Mouse (Mus musculus) T-cell, adult 2 months (primary cell): Measurements from ENCODE around the gene Tcaim.
A peak's percentile ranks its signal among the peaks of the same experiment; 100 is the strongest.
"Not testable (repeated sequence)": the region's sequence is repeated elsewhere in the genome, so short reads cannot be mapped to it uniquely, and the experiment has no call there.

Source experiments
- DNase-seq: peaks from one replicate; pipeline ENCODE4 v3.0.0; 2022; ENCODE audit warnings: low spot score

Gene Tcaim

DNA sequence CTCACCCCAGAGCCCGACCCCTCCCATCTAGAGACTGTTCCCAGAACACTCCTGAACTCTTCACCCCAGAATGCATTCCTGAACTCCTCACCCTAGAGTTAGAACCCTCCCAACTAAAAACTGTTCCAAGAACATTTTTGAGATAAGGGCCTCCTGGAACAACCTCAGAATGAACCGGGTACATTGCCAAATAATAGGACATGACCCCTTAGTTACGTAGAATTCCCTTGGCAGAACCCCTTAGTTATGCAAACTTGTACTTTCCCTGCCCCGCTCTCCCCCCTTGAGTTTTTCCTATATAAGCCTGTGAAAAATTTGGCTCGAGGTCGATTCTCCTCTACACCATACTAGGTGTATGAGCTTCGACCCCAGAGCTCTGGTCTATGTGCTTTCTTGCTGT, 49.8 kb downstream of the Tcaim start:
- DNase-seq: not testable (repeated sequence)

GRCm38 (mm10) chr9:122855617-122856016, 50.3 kb downstream of the Tcaim start:
- DNase-seq: no peak

DNA sequence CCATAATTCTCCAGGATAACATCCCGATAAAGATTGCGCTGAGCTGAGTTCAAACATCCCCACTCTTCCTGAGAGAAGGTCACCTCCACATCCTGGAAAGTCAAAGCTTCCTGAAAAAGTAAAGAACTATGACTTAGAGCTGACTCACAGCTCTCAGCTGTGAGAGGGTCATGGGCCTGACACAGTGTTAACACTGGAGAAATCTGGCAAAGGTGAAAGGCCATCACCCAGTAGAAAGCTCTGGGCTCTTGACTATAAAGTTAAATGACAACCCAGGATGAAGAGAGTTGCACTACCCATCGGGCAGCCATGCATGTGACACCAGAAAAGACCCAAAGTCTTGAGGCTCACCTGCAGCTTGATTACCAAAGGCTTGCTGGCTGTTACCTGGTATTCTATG, 51.4 kb downstream of the Tcaim start:
- no peak for DNase-seq

- no peak for DNase-seq
Observed at GRCm38 (mm10) chr9:122860752-122861151, 55.4 kb downstream of the Tcaim start.

DNA sequence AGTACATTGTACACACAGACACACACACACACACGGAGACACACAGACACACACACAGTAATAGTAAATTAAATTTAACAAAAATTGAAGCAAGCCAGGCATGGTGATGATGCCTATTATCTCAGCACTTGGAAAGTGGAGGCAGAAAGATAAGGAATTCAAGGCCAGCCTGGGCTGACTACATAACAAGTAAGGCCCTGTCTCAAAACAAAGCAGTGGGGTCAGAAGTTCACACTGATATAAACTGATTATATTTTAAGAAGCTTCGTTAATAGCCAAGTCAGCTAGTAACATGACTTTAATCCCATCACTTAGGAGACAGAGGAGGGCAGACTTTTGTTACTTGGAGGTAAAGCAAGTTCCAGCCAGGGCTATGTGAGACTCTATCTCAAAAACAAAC, 58.4 kb downstream of the Tcaim start:
- DNase-seq: no peak

DNA sequence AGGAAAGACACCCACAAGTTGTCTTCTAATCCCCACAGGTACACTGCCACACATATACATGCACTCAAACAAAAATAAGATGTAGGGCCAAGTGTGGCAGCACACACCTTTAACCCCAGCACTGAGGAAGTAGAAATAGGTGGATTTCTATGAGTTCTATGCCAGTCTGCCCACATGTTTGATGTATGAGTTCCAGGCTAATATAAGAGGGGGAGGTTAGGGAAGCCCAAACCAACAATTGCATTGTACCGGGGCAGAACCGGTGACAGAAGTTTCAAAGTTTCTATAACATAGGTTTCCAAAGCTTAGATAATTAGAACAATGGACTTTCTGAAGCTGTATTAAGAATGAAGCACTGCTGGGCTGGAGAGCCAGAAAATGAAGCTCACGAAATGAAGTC, 59.5 kb downstream of the Tcaim start:
- DNase-seq: no peak

GRCm38 (mm10) chr9:122865697-122866166, 60.4 kb downstream of the Tcaim start, which contains the start of gene Zfp445:
Gene Zfp445 (minus strand): TSS chr9:122866006.
- DNase-seq: peak; percentile 86

DNA sequence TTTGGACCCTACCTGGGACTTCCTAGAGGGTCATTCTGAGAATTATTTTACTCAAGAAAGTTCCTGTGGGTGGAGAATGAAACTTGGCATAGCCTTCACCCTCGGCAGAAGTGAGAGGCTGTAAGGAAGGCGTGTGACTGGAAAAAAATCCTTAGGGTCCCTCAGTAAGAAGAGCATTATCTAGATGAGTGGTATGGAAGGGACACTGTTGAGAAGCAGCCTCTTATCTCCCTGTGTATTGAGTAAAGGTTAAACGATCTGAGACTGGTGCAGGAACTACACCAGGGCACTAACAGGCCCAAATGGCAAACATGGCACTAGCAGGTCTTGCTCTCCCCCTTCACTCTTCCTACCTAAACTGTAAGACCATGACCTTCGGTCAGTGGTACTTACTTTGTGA, 60.9 kb downstream of the Tcaim start:
- no peak for DNase-seq

DNA sequence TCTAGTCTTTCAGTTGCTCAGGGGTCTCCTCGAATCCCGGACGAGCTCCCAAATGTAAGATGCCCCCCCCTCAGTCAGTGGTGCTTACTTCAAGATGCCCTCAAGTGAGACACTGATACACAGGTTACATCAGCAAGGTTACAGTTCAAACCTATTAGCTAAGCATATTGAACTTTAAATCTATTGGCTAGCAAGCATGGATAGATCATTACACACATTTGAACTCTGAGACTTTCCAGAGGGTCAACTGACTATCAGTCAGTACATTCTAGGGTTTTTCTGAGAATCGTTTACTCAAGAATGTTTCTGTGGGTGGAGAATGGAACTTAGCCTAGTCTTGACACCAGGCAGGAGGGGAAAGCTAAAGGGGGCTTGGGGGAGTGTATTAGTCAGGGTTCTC, 67.3 kb downstream of the Tcaim start:
- DNase-seq: no peak

- no peak for DNase-seq
Observed at GRCm38 (mm10) chr9:122874653-122875052, 69.3 kb downstream of the Tcaim start.

DNA sequence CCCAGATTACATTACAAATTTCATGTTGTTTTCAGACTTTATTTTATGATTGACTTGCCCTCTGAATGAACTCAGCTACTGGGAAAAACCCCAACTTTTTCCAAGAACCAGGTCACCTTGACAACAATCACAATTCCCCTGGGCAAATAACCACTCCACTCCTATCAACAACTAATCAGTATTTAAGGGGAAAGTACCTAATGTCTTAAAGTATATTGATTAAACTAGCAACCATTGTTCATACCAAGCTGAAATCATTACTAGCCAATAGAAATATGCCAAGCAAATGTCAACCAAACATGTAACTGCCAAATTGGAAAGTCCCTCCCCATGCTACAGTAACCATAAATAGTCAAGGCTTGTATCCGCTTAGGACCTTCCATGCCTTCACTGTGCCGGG, 69.8 kb downstream of the Tcaim start:
- DNase-seq: no peak

DNA sequence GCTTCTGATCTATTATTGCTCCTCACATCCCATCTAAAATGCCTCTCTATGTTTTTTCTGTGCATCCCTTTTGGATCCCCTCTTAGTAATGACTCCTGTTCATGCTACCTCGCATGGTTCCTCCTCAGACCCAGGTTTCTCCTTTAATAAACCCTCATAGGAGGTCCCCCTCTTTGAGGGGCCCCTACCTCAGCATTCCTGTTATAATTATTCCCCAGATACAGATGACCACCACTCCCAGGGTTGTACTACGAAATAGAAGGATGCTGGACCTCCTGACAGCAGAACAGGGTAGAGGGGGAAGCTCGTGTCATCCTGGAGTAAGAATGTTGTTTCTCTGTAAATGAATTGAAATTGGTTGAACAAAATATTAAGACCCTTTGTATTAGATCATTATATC, 80.0 kb downstream of the Tcaim start, which contains the start of gene Zkscan7:
Zkscan7 (plus strand) TSS at position 301 of the 400 bp plus-strand sequence.
- no peak for DNase-seq
